Mouse (Mus musculus): Measurements from ENCODE around the gene Stat5a. TPM values are rescaled to one million over a fixed set of nuclear protein-coding genes. Genes with fewer than 3 reads are reported as not detected.

The Stat5a gene
- polyA plus RNA-seq, 1 experiment from 2014 or later = 1.4 TPM

GRCm38 (mm10) chr11:100840866-100841265 is 18.3 kb upstream of the Stat5a start:
- no peak overlapping the region for H3K9ac ChIP-seq
- H3K27me3 ChIP-seq = no peaks in the 10 kb centered on the region
- no peak for ATAC-seq (ENCODE audit: low FRiP score)
- H3K4me2 ChIP-seq (replicated peaks) = no peak overlapping the region
- H3K4me1 ChIP-seq = no peaks in the 10 kb centered on the region
- WGBS = 68% methylated on average over 12 of the region's 12 CpGs
- H3K9me3 ChIP-seq (replicated peaks) = peaks cover 3% of the 10 kb centered on the region; the same call in 1 of the 2 replicates
- H3K27ac ChIP-seq = no peak overlapping the region
- H3K36me3 ChIP-seq = peaks cover 4% of the 10 kb centered on the region; the same call in 1 of the 2 replicates
- no peak overlapping the region for H3K4me3 ChIP-seq

- ATAC-seq (ENCODE audit: low FRiP score) = no peak
- WGBS = 83% methylated on average over 7 of the region's 7 CpGs
Measured at GRCm38 (mm10) chr11:100842025-100842424, 17.1 kb upstream of the Stat5a start.

GRCm38 (mm10) chr11:100843070-100843669 is 16.0 kb upstream of the Stat5a start:
- Histone ChIP-seq H3K9me3 (replicated peaks) (no peaks in the 10 kb centered on the region), H3K4me3 (no peak overlapping the region), H3K4me1 (no peaks in the 10 kb centered on the region), H3K36me3 (no peaks in the 10 kb centered on the region), H3K9ac (no peak overlapping the region), H3K27ac (no peak overlapping the region), H3K27me3 (no peaks in the 10 kb centered on the region), H3K4me2 (replicated peaks) (no peak overlapping the region)
- WGBS = 95% methylated on average over 8 of the region's 8 CpGs
- ATAC-seq (ENCODE audit: low FRiP score) = no peak

More at GRCm38 (mm10) chr11:100842025-100842424, 17.1 kb upstream of the Stat5a start:
- no peak overlapping the region for H3K27ac ChIP-seq
- no peaks in the 10 kb centered on the region for H3K4me1 ChIP-seq
- H3K4me3 ChIP-seq = no peak overlapping the region
- H3K4me2 ChIP-seq (replicated peaks) = no peak overlapping the region
- H3K27me3 ChIP-seq = no peaks in the 10 kb centered on the region
- H3K9ac ChIP-seq = no peak overlapping the region
- H3K36me3 ChIP-seq = peaks cover 4% of the 10 kb centered on the region; the same call in 1 of the 2 replicates
- peaks cover 3% of the 10 kb centered on the region; the same call in 1 of the 2 replicates for H3K9me3 ChIP-seq (replicated peaks)

- Histone ChIP-seq H3K36me3 (no peaks in the 10 kb centered on the region), H3K27ac (no peak overlapping the region), H3K4me1 (peaks cover 6% of the 10 kb centered on the region), H3K9ac (no peak overlapping the region), H3K27me3 (no peaks in the 10 kb centered on the region), H3K4me3 (no peak overlapping the region), H3K9me3 (replicated peaks) (no peaks in the 10 kb centered on the region), H3K4me2 (replicated peaks) (no peak overlapping the region)
- ATAC-seq (ENCODE audit: low FRiP score) = no peak
- WGBS = 91% methylated on average over 4 of the region's 4 CpGs
Measured at GRCm38 (mm10) chr11:100844121-100844520, 15.0 kb upstream of the Stat5a start.

- H3K4me2 ChIP-seq (replicated peaks) = no peak overlapping the region
- H3K9me3 ChIP-seq (replicated peaks) = no peaks in the 10 kb centered on the region
- 91% methylated on average over 6 of the region's 6 CpGs for WGBS
- no peak for ATAC-seq (ENCODE audit: low FRiP score)
- no peak overlapping the region for H3K9ac ChIP-seq
- no peaks in the 10 kb centered on the region for H3K27me3 ChIP-seq
- peaks cover 13% of the 10 kb centered on the region for H3K4me1 ChIP-seq
- no peak overlapping the region for H3K4me3 ChIP-seq
- no peak overlapping the region for H3K27ac ChIP-seq
- no peaks in the 10 kb centered on the region for H3K36me3 ChIP-seq
Measured at GRCm38 (mm10) chr11:100845793-100846192, 13.4 kb upstream of the Stat5a start.

GRCm38 (mm10) chr11:100847572-100847971 is 11.6 kb upstream of the Stat5a start:
- H3K9me3 ChIP-seq (replicated peaks) = no peaks in the 10 kb centered on the region
- H3K4me3 ChIP-seq = no peak overlapping the region
- no peak overlapping the region for H3K4me2 ChIP-seq (replicated peaks)
- 91% methylated on average over 4 of the region's 4 CpGs for WGBS
- H3K36me3 ChIP-seq = no peaks in the 10 kb centered on the region
- no peak overlapping the region for H3K27ac ChIP-seq
- no peak for ATAC-seq (ENCODE audit: low FRiP score)
- no peak overlapping the region for H3K9ac ChIP-seq
- peaks cover 21% of the 10 kb centered on the region for H3K4me1 ChIP-seq
- no peaks in the 10 kb centered on the region; the same call in 1 of the 2 replicates for H3K27me3 ChIP-seq

GRCm38 (mm10) chr11:100848080-100848479 is 11.1 kb upstream of the Stat5a start:
- H3K4me2 ChIP-seq (replicated peaks) = no peak overlapping the region
- H3K27me3 ChIP-seq = no peaks in the 10 kb centered on the region; the same call in 1 of the 2 replicates
- peaks cover 21% of the 10 kb centered on the region for H3K4me1 ChIP-seq
- H3K9ac ChIP-seq = no peak overlapping the region
- H3K9me3 ChIP-seq (replicated peaks) = no peaks in the 10 kb centered on the region
- H3K4me3 ChIP-seq = no peak overlapping the region
- H3K27ac ChIP-seq = no peak overlapping the region
- WGBS = 73% methylated on average over 4 of the region's 4 CpGs
- H3K36me3 ChIP-seq = no peaks in the 10 kb centered on the region
- ATAC-seq (ENCODE audit: low FRiP score) = no peak

- ATAC-seq (ENCODE audit: low FRiP score) = no peak
- peaks cover 6% of the 10 kb centered on the region for H3K27me3 ChIP-seq
- H3K9ac ChIP-seq = peak overlapping the region; percentile 94; the same call in 1 of the 2 replicates
- peak overlapping the region; percentile 70 for H3K4me2 ChIP-seq (replicated peaks)
- H3K27ac ChIP-seq = no peak overlapping the region
- H3K4me1 ChIP-seq = peaks cover 21% of the 10 kb centered on the region
- no peaks in the 10 kb centered on the region for H3K36me3 ChIP-seq
- H3K9me3 ChIP-seq (replicated peaks) = no peaks in the 10 kb centered on the region
- WGBS = 72% methylated on average over 6 of the region's 6 CpGs
- H3K4me3 ChIP-seq = peak overlapping the region; percentile 95
Measured at GRCm38 (mm10) chr11:100848789-100849379, 10.3 kb upstream of the Stat5a start.

- peak overlapping the region; percentile 80; the same call in 1 of the 2 replicates for H3K27ac ChIP-seq
- peaks cover 21% of the 10 kb centered on the region for H3K4me1 ChIP-seq
- H3K36me3 ChIP-seq = no peaks in the 10 kb centered on the region
- WGBS = 5% methylated on average over 13 of the region's 13 CpGs
- H3K9me3 ChIP-seq (replicated peaks) = no peaks in the 10 kb centered on the region
- peak overlapping the region; percentile 94 for H3K9ac ChIP-seq
- no peak; the same call in 1 of the 2 replicates for ATAC-seq (ENCODE audit: low FRiP score)
- peak overlapping the region; percentile 95 for H3K4me3 ChIP-seq
- H3K4me2 ChIP-seq (replicated peaks) = peak overlapping the region; percentile 70
- peaks cover 11% of the 10 kb centered on the region for H3K27me3 ChIP-seq
Measured at GRCm38 (mm10) chr11:100849456-100850037, 9.6 kb upstream of the Stat5a start.

- Histone ChIP-seq H3K4me2 (replicated peaks) (peak within 1 kb of the TSS; percentile 70), H3K27ac (peak within 1 kb of the TSS; percentile 80), H3K9ac (peak within 1 kb of the TSS; percentile 94), H3K27me3 (peaks cover 15% of the 10 kb centered on the region), H3K9me3 (replicated peaks) (no peaks in the 10 kb centered on the region), H3K36me3 (no peaks in the 10 kb centered on the region), H3K4me1 (peaks cover 21% of the 10 kb centered on the region), H3K4me3 (peak within 1 kb of the TSS; percentile 95)
- under 1% methylated on average over 103 of the region's 104 CpGs for WGBS
- peak; percentile 83 for ATAC-seq (ENCODE audit: low FRiP score)
Measured at GRCm38 (mm10) chr11:100850038-100850777, 8.9 kb upstream of the Stat5a start, which contains the start of gene Stat5b. Gene Stat5b (minus strand): TSS chr11:100850724.

GRCm38 (mm10) chr11:100850778-100851528 is 8.2 kb upstream of the Stat5a start:
- Histone ChIP-seq H3K36me3 (no peaks in the 10 kb centered on the region), H3K4me2 (replicated peaks) (peak overlapping the region; percentile 70), H3K27me3 (peaks cover 22% of the 10 kb centered on the region), H3K4me1 (peaks cover 21% of the 10 kb centered on the region), H3K9me3 (replicated peaks) (no peaks in the 10 kb centered on the region), H3K9ac (peak overlapping the region; percentile 94), H3K27ac (peak overlapping the region; percentile 80), H3K4me3 (peak overlapping the region; percentile 95)
- peak; percentile 59; the same call in 1 of the 2 replicates for ATAC-seq (ENCODE audit: low FRiP score)
- under 1% methylated on average over 33 of the region's 33 CpGs for WGBS
